Mouse (Mus musculus) cerebellum, adult 2 months (tissue): Measurements from ENCODE around the gene Creg1.

ENCODE experiments used
- CTCF ChIP-seq: fragments of 200-500 bp; IDR thresholded peaks from 2 replicates; pipeline ENCODE4 v1.5.1; 2011; ENCODE audit warnings: low read depth, mild to moderate bottlenecking, control low read depth, low read length, moderate library complexity, borderline replicate concordance; ENCODE audit not compliant: insufficient read depth
- POLR2A ChIP-seq: fragments of 200-500 bp; IDR thresholded peaks from 2 replicates; pipeline ENCODE4 v1.6.1; 2011; ENCODE audit warnings: low read length, control low read depth, borderline replicate concordance; ENCODE audit not compliant: insufficient read depth

DNA sequence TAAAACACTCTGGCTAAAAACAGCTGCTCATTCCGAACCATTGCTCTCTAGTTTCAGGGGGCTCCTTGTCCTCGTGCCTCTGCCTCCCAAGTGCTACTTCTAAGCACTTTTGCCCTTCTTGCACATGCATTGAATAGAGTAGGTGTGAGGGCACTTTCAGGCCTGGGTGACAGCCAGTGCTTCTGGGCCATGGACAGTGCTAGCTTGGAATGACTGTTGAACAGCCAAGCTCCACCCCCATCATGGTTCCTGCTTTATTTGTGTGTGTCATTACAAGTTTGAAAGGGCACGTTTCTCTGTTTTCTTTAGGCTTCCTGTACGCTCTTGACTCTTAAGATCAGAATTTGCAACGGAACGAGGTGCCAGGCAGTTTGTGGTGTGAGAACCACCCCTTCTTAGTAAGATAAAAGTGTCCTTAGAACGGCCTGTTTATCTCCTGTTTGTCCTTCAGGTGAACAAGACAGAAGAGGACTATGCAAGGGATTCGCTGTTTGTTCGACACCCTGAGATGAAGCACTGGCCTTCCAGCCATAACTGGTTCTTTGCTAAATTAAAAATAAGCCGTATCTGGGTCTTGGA is 6.7 kb downstream of the Creg1 start:
- no peak for TF ChIP-seq CTCF
- no peak for TF ChIP-seq POLR2A
